Mouse (Mus musculus) cerebellum, adult 9-11 months (tissue): Measurements from ENCODE around the gene Hoxa10.

Source experiments
- DNase-seq: peaks from one replicate; pipeline ENCODE4 v3.0.0; 2022

Gene Hoxa10

DNA sequence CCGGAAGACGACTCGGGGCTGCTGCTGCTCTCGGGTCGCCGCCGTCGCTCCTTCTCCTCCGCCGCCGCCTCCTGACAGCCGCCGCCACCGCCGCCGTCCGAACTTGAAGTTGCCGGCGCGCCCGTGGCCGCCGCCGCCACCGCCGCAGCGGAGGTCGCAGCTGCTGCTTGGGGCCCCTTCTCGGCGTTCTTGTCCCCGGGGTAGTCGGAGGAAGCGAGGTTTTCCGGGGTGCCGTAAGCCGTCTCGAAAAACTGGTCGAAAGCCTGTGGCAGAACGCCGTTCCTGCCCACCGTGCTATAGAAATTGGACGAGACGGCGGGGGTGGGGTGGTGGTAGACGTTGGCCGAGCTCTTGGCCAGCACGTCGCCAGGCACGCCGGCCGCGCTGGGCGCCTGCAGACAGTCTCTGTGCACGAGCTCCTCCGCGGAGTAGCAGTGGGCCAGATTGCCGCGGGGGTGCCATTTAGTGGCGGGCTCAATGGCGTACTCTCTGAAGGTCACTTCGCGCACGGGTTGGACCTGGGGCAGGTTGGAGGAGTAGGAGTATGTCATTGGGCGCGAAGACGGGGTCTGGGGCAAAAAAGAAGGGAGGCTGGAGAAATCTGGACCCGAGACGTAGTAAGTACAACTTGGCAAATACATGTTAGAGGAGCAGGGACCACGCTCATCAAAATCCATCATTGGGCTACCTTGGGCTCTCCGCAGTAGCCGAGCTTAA is 4.5 kb upstream of the Hoxa10 start:
- no peak for DNase-seq

- DNase-seq = no peak
Measured at GRCm38 (mm10) chr6:52244471-52245039, 3.9 kb upstream of the Hoxa10 start.

GRCm38 (mm10) chr6:52243681-52244121 is 3.0 kb upstream of the Hoxa10 start:
- no peak for DNase-seq

- no peak for DNase-seq
Measured at GRCm38 (mm10) chr6:52242801-52243332, 2.2 kb upstream of the Hoxa10 start.

DNA sequence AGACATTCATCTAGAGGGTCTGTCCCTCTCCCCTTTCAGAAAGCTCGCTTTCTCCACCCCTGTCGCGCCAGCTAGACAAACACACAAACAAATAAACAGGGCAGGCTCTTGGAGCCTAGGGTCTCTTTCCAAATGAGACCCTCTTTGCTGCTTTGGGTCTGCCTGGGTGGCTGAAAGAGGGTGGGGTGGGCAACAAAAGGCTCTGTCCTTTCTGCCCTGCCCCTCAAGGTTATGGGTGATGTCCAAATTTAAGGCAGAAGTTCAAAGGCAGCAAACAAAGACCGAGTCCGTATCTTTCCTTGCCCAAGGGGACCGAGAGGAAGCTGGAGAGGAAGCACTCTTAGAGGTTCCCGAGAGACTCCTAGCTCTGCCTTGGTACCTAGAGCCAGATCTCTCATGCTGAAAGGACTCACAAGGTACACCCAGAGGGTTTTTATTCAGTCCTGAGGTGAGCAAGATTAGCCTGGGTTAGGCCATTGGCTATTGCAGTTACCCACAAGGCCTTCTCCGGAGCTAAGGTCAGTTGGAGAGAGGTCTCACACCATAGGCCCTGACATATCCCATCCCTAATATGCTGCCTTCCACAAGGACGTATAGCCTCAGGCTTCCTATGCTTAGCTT is 457 bp upstream of the Hoxa10 start:
- DNase-seq = no peak

DNA sequence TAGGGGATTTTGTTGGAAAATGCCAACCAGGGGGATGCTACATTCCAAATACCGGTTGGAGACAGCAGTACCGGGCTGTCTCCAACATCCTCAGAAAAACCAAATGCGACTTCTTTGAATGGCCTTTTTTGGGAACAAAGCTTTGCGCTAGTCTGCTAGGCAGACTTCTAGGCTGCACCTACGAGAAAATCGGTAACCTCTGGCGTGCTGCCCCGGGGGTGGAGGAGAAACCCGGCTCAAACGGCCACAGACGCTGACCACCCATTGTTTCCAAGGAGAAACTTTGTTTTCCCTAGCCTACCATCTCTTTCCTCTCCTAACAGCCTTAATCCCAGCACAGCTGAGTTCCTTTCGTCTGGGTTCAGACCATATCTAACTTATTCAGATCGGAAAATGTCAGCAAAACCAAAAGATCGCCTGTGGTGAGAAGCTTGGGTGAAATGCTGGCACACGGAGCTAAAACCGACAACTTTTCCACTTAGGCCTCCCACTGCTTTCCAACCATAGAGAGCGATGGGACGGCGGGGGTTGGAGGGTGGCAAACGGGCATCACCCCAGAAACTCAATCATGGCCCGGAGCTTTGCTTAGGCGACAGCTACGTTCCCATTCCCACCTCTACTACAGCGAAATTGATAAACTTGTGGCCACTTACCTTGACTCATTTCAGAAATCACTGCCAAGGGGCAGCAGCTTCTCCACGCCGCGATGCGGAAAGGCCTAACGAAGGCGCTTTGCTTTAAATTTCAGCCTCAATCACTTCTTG is 847 bp downstream of the Hoxa10 start:
- no peak for DNase-seq

GRCm38 (mm10) chr6:52238976-52239375 is 1.7 kb downstream of the Hoxa10 start:
- no peak for DNase-seq

GRCm38 (mm10) chr6:52238155-52238545 is 2.5 kb downstream of the Hoxa10 start:
- DNase-seq = no peak

- DNase-seq = no peak
Measured at GRCm38 (mm10) chr6:52237346-52238154, 3.1 kb downstream of the Hoxa10 start.

- DNase-seq = no peak
Measured at GRCm38 (mm10) chr6:52236806-52237205, 3.8 kb downstream of the Hoxa10 start.

GRCm38 (mm10) chr6:52235866-52236265 is 4.8 kb downstream of the Hoxa10 start:
- no peak for DNase-seq

GRCm38 (mm10) chr6:52235267-52235666 is 5.4 kb downstream of the Hoxa10 start:
- DNase-seq = no peak

DNA sequence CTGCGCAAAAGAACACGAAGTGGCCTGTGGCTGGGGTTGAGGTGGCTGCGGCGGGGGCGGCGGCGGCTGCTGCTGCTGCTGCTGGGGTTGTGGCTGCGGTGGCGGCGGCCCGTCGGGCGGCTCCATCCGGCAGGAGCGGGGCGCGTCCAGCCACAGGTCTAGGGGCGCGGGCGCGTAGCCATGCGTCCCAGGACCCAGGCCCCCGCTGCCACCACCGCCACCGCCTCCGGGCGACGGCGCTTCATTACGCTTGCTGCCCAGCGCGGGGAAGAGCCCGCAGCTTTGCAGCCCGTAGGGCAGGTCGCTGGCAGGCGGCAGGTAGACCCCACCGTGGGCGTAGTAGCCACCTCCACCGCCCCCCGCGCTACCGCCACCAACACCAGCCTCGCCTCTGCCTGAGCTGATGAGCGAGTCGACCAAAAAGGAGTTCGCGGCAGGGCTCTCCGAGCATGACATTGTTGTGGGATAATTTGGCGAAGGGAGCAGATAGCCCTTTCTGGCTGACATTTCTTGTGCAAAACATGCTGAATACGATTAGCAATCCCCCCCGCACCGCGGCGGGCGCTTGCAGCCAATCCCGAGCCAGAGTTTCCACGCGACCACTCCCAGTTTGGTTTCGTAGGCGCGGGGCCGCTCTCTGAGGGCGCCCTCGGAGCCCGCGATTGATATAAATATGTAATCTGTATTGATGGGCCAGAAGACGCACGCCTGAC is 6.1 kb downstream of the Hoxa10 start:
- DNase-seq = no peak

DNA sequence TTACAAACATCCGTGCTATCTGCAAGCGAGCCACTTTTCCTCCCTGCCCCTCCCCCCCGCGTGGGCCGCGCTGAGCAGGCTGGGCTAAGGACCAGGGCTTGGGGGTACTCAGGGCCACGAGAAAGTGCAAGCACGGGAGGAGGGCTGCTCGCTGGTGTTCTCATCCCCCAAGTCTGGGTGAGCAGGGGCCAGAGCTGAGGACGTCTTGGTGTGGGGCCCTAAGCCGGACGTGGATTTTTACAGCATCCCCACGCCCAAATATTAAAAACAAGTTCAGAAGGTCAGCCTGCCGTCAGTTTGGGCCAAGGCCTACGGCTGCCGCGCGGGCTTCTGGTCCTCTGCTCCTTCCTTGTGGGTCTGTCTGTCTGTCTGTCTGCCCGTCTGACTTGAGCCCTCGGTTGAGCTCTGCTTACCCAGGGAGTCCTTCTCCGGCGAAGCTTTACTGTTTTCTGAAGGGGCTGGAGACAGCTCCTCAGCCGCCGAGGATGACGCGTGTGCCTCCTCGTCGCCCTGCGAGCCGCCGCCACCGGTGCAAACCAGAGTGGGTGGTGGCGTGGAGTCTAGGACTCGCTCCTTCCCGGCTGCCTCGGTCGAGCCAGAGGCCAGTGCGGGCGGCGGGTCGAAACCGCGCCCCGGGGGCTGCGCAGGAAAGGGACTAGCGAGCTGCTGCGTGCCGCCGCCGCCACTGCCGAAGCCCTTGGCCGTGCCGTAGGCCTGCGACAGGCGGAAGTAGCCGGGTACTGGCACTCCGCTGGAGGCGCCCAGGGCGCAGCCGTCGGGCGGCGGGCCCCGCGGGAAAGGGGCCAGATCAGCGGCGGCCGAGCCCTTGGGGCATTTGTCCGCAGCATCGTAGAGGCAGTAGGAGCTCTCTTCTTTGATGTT is 6.9 kb downstream of the Hoxa10 start:
- DNase-seq = no peak

DNA sequence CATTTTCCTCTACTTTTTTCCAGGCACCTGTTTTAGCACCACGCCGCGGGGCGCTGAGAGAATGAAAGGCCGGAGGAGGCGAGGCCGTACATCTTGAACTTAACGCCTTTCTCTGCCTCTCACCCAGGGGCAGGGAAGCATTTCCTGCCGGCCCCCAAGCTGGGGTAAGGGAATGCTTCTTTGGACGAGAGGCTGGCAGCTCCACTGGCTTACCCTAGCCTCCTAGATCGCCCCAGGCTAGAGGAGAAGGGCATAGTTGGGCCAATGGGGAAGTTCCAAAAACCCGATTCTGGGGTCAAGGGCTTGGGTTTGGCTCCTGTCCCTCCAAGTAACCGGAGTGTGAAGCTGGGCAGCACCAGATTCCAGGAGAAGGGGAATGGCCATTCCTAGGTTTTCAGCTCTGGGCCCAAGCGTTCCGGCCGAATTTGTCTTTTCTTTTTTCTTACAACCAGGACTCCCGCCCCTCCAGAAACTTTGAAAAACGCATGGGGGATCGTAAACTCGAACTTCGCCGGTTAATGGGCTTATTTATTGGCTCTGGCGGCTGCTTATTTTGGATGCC is 7.6 kb downstream of the Hoxa10 start:
- DNase-seq = no peak

GRCm38 (mm10) chr6:52232568-52232965 is 8.1 kb downstream of the Hoxa10 start:
- no peak for DNase-seq

GRCm38 (mm10) chr6:52231885-52232567 is 8.6 kb downstream of the Hoxa10 start:
- DNase-seq = no peak

DNA sequence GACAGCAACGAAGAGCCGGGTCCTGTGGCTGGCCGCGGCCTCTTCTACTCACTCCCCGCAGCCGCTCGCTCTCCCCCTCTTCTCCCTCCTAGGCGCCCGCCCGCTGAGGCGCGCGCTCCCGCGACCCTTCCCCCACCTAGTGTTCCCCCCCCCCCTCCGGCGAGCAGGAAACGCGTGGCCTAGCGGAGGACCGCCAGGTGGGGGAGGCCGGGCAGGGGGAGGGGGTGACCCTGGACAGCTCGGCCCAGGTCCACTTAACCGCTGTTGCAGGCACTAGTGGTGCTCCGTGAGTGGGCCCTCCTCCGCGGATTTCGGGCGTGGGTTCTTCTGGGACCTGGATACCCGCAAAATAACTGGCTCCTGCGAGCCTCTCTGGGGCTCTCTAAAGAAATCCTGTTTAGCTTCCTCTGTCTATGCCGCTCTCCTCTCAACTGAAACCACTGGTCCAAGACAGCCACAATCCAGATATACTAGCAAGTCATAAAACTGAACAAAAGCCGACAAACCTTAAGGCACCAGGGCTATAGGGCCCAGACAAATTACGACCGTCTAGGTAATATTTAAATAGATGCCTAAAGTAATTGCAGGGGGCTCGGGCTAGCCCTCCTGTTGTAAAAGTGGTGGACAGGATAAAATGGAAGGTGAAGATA is 10.0 kb downstream of the Hoxa10 start, which contains the start of gene Hoxa9:
TSS of gene Hoxa9 (minus strand) at position 574 of the 650 bp plus-strand sequence.
- DNase-seq = no peak
